Mouse (Mus musculus) stomach, postnatal 0 days (tissue): ENCODE measurements at regions not wholly inside any gene's neighbourhood (a gene's known extent, or its start where the extent isn't known, plus 50 kb on each side); places are given as distances from the start of the nearest gene placed in this dataset.

Experiments used
- CTCF ChIP-seq: IDR thresholded peaks from 2 replicates; pipeline ENCODE4 v1.5.1; 2016; ENCODE audit warnings: antibody characterized with exemption, low read depth, mild to moderate bottlenecking, moderate library complexity
- EP300 ChIP-seq: optimal IDR thresholded peaks from 2 replicates; pipeline ENCODE3; 2016; ENCODE audit warnings: antibody characterized with exemption

- no peak for TF ChIP-seq CTCF
- TF ChIP-seq EP300 = no peak
These were observed 142.7 kb upstream of the Cenpw start for GRCm38 (mm10) chr10:30342965-30343478.
